Mouse (Mus musculus) erythroblast, embryonic 14.5 days (primary cell): ENCODE measurements around the gene Rpl26. TPM values are rescaled to one million over a fixed set of nuclear protein-coding genes. Genes with fewer than 3 reads are reported as not detected.

Source experiments
- H3K27me3 ChIP-seq: 2 replicates; pipeline ENCODE4 v1.6.1; 2012; ENCODE audit warnings: inconsistent platforms; ENCODE audit not compliant: control insufficient read depth
- H3K36me3 ChIP-seq: 2 replicates; pipeline ENCODE4 v1.6.1; 2012; ENCODE audit warnings: mild to moderate bottlenecking, inconsistent platforms; ENCODE audit not compliant: control insufficient read depth
- H3K4me1 ChIP-seq: 2 replicates; pipeline ENCODE4 v1.6.1; 2012; ENCODE audit warnings: inconsistent platforms; ENCODE audit not compliant: control insufficient read depth
- H3K4me3 ChIP-seq: replicated peaks from 2 replicates; pipeline ENCODE3; 2012; ENCODE audit warnings: moderate library complexity, mild to moderate bottlenecking, inconsistent platforms
- H3K9me3 ChIP-seq: 2 replicates; pipeline ENCODE4 v1.6.1; 2012; ENCODE audit warnings: low read length, inconsistent platforms, mixed read lengths; ENCODE audit not compliant: control insufficient read depth
- GATA1 ChIP-seq: IDR thresholded peaks from 2 replicates; pipeline ENCODE4 v1.6.1; 2012; ENCODE audit warnings: low read length, inconsistent platforms, mixed read lengths
- TAL1 ChIP-seq: IDR thresholded peaks from 3 replicates; pipeline ENCODE4 v1.6.1; 2012; ENCODE audit warnings: low read length, inconsistent platforms, mixed read lengths
- polyA plus RNA-seq: library from polyadenylated mRNA; stranded (reverse); fragments of >175 nt; gene quantifications from 2 replicates; pipeline ENCODE4 v1.2.3, GENCODE M21; 2012

Rpl26 gene
- polyA plus RNA-seq, 1 experiment: 7.0 TPM

GRCm38 (mm10) chr11:68862260-68862659 is 39.1 kb upstream of the Rpl26 start:
- H3K4me1 ChIP-seq: peaks cover 3% of the 10 kb centered on the region

GRCm38 (mm10) chr11:68863631-68864091 is 37.7 kb upstream of the Rpl26 start:
- H3K27me3 ChIP-seq: peaks cover 33% of the 10 kb centered on the region
- no peaks in the 10 kb centered on the region for H3K9me3 ChIP-seq
- TF ChIP-seq TAL1 (no peak), GATA1 (no peak)
- H3K4me3 ChIP-seq: no peak overlapping the region
- H3K36me3 ChIP-seq: no peaks in the 10 kb centered on the region
- peaks cover 3% of the 10 kb centered on the region for H3K4me1 ChIP-seq

More at GRCm38 (mm10) chr11:68862260-68862659, 39.1 kb upstream of the Rpl26 start:
- Histone ChIP-seq H3K9me3 (no peaks in the 10 kb centered on the region), H3K36me3 (no peaks in the 10 kb centered on the region), H3K27me3 (peaks cover 33% of the 10 kb centered on the region), H3K4me3 (no peak overlapping the region)
- TF ChIP-seq TAL1 (no peak), GATA1 (no peak)

- Histone ChIP-seq H3K4me1 (peaks cover 3% of the 10 kb centered on the region), H3K27me3 (peaks cover 33% of the 10 kb centered on the region), H3K9me3 (no peaks in the 10 kb centered on the region), H3K4me3 (no peak overlapping the region), H3K36me3 (no peaks in the 10 kb centered on the region)
- TF ChIP-seq TAL1 (no peak), GATA1 (no peak)
These were observed 36.7 kb upstream of the Rpl26 start for GRCm38 (mm10) chr11:68864544-68865189.

- peaks cover 6% of the 10 kb centered on the region for H3K27me3 ChIP-seq
- TF ChIP-seq TAL1 (no peak), GATA1 (no peak)
- no peaks in the 10 kb centered on the region for H3K9me3 ChIP-seq
- no peaks in the 10 kb centered on the region; the same call in none of the 2 replicates for H3K4me1 ChIP-seq
- H3K36me3 ChIP-seq: no peaks in the 10 kb centered on the region
- H3K4me3 ChIP-seq: no peak overlapping the region
These were observed 30.1 kb upstream of the Rpl26 start for GRCm38 (mm10) chr11:68871277-68871676.

GRCm38 (mm10) chr11:68871748-68872147 is 29.6 kb upstream of the Rpl26 start, which contains the start of gene Ndel1:
Gene Ndel1 (minus strand): TSS chr11:68871858.
- TF ChIP-seq TAL1 (no peak), GATA1 (no peak)

GRCm38 (mm10) chr11:68874841-68875240 is 26.5 kb upstream of the Rpl26 start:
- peaks cover 15% of the 10 kb centered on the region for H3K4me1 ChIP-seq
- TF ChIP-seq GATA1 (no peak), TAL1 (no peak)
- peaks cover 2% of the 10 kb centered on the region; the same call in 1 of the 2 replicates for H3K27me3 ChIP-seq
- no peak overlapping the region for H3K4me3 ChIP-seq
- H3K36me3 ChIP-seq: no peaks in the 10 kb centered on the region
- no peaks in the 10 kb centered on the region for H3K9me3 ChIP-seq

More at GRCm38 (mm10) chr11:68871748-68872147, 29.6 kb upstream of the Rpl26 start, which contains the start of gene Ndel1:
- H3K4me3 ChIP-seq: no peak within 1 kb of the TSS
- H3K4me1 ChIP-seq: no peaks in the 10 kb centered on the region; the same call in none of the 2 replicates
- peaks cover 2% of the 10 kb centered on the region; the same call in 1 of the 2 replicates for H3K27me3 ChIP-seq
- H3K9me3 ChIP-seq: no peaks in the 10 kb centered on the region
- H3K36me3 ChIP-seq: no peaks in the 10 kb centered on the region

GRCm38 (mm10) chr11:68878811-68879210 is 22.6 kb upstream of the Rpl26 start:
- TF ChIP-seq GATA1: no peak
- TF ChIP-seq TAL1: no peak
- H3K9me3 ChIP-seq: no peaks in the 10 kb centered on the region
- no peaks in the 10 kb centered on the region for H3K36me3 ChIP-seq
- peaks cover 35% of the 10 kb centered on the region for H3K4me1 ChIP-seq
- no peaks in the 10 kb centered on the region for H3K27me3 ChIP-seq
- H3K4me3 ChIP-seq: no peak overlapping the region

- H3K4me3 ChIP-seq: no peak overlapping the region
- peaks cover 50% of the 10 kb centered on the region for H3K4me1 ChIP-seq
- no peaks in the 10 kb centered on the region for H3K36me3 ChIP-seq
- H3K9me3 ChIP-seq: no peaks in the 10 kb centered on the region
- H3K27me3 ChIP-seq: no peaks in the 10 kb centered on the region
- TF ChIP-seq TAL1 (no peak), GATA1 (no peak)
These were observed 19.3 kb upstream of the Rpl26 start for GRCm38 (mm10) chr11:68882107-68882506.

- TF ChIP-seq TAL1 (no peak), GATA1 (no peak)
- Histone ChIP-seq H3K9me3 (no peaks in the 10 kb centered on the region), H3K4me3 (no peak overlapping the region), H3K27me3 (no peaks in the 10 kb centered on the region), H3K4me1 (peaks cover 46% of the 10 kb centered on the region), H3K36me3 (no peaks in the 10 kb centered on the region)
These were observed 17.5 kb upstream of the Rpl26 start for GRCm38 (mm10) chr11:68883843-68884242.
